Mouse (Mus musculus) retina, embryonic 14.5 days (tissue): ENCODE results near the gene Cacna1g.
"Not testable (repeated sequence)": the region's sequence is repeated elsewhere in the genome, so short reads cannot be mapped to it uniquely, and the experiment has no call there.

Source experiments
- DNase-seq: peaks from one replicate; pipeline ENCODE4 v3.0.0-alpha.2; 2015; ENCODE audit warnings: low spot score

Gene Cacna1g

DNA sequence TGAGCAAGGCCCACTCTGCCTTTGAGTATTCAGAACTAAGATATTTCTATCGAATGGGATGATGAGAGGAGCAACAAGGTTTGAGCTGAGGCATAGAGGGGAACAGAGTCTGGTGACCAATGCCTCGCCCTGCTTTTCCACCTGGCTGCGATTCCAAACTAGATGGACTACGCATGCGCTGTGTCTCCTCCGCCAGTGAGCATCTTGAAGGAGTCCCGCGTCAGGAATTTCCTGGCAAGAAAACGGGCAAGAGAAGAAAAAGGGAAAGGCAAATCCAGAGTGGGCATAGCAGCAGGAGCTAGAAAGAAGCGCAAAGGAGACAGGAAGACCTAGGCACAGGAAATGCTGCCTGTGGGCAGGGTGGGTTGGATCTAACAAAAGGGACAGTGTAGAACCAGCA is 70.2 kb downstream of the Cacna1g start:
- DNase-seq: no peak

DNA sequence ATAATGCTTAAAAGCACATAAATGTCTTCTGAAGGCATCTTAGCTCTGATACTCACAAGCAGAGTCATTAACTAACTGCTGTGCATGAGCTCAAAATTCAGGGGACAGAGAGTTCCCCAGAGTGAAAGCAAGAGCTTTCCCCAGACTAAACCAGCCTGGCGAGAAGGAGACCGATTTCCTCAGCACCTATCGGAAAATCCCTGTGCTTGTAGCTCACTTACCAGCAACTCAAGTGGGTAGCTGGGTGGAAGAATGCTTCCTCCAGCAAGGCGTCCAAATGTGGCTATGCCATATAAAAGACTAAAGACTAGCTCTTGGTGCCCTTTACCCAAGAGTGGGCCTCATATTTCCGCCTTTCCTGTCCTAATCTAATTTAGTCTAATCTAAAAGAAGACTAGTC is 71.3 kb downstream of the Cacna1g start:
- DNase-seq: no peak

DNA sequence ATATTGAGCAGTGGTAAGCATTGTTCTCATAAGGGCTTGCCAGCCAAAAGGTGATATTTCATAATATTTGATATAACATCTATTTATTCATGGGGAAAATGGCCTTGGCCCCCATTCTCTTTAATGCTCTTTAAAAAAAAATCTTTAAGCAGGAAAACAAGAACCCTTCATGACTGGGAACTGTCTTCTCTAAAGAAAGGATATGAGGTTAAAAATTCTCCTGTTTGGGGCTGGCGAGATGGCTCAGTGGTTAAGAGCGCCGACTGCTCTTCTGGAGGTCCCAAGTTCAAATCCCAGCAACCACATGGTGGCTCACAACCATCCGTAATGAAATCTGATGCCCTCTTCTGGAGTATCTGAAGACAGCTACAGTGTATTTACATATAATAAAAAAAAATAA is 72.0 kb downstream of the Cacna1g start:
- not testable (repeated sequence) for DNase-seq

DNA sequence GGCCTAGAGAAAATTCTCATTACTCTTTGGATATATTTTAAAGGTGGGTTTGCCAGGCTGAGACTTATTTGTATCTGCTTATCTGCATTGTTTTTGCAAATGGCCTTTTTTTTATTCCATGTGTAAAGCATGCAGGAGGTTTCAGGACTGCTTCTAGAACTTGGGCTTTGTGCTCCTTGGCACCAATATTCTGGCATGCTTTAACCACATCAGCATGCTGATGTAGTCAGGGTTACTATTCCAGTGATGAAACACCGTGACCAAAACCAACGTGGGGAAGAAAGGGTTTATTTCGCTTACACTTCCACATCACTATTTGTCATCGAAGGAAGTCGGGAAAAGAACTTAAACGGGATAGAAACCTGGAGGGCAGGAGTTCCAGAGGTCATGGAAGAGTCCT is 73.0 kb downstream of the Cacna1g start:
- no peak for DNase-seq

DNA sequence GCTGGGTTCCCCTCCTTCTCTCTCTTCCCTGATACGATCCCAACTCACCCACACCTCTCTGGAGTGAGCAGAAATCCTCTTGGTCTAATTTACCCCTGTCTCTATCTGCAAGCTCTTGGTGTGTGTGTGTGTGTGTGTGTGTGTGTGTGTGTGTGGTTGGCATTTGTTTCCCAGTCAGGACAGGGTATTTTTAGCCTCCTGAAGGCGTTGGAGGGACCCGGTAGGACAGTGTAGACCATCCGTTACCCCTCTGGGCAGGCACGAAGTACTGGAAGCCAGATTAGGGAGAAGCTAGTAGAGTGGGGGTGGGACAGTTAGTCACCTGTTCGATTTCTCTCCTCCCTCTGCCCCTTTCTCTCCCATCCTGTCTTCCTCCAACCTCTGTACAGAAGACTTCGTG is 79.9 kb downstream of the Cacna1g start:
- DNase-seq: no peak

DNA sequence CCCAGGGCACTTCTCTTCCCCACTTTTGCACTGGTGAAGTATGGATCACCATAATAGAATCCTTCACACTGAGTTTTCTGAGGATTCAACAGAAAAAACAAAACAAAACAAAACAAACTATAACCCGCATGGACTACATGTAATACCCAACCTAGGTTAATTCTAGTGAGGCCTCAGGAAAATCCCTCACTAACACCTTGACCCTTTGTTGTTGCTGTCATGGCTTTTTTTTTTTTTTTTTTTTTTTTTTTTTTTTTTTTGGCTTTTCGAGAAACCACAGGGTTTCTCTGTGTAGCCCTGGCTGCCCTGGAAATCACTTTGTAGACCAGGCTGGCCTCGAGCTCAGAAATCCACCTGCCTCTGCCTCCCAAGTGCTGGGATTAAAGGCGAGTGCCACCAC is 80.5 kb downstream of the Cacna1g start:
- DNase-seq: not testable (repeated sequence)

DNA sequence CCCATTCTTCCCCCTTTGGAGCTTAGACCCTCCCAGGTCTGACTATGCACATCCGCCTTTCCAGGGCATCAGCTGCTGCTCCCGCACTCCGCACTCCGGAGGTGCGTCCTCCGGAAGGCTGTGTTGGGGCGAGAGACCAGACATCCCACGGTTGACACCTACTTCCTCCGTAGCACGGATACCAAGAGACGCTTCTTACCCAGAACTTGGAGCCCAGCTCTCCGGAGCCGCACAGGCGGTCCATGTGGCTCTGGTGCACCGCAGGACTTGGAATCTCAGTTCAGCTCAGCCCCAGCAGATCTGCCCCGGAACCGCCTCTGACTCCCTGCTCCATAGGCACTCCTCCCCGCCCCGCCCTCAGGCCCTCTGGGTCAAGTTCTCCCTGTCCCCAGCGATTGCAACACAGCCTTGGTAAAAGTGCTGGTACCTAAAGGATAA is 81.3 kb downstream of the Cacna1g start, which contains the start of gene Abcc3:
Gene Abcc3, minus strand, starts transcription at position 326 of the 438 bp plus-strand sequence.
- DNase-seq: no peak

DNA sequence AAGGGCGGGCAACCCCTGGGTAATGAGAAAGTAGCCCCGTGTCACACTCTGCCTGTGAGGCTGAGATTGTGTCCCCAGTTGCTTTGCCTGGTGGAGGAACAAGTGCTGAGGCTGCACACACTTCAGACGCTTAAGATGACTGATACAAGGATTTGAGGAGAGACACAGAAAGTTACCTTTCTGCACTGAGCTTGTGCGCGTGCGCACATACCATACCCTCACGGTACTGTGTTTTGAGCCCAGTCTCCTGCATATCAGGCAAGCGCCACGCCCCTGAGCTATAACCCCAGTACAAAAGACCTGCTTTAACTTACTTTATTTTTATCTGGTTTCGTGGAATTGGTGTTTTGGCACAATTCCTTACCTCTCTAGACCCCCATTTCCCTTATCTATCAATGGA is 82.3 kb downstream of the Cacna1g start:
- DNase-seq: no peak

DNA sequence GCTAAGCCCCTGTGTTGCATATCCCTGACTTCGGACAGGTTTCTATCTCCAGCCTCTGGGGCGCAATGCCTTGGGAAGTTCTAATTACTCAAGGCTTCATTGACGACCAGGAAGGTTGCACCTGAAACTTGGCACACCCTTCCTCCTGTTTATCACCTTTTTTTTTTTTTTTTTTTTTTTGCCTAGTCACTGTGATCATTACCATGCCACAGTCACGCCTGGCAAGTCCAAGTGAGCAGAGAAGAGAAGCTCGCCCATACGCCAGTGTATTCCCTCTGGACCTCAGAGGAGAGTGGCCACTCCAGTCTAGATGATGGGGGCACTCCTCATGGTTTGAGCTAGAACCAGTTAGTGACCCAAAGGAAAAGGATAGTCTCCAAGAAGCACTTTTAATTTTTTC is 83.2 kb downstream of the Cacna1g start:
- no peak for DNase-seq

DNA sequence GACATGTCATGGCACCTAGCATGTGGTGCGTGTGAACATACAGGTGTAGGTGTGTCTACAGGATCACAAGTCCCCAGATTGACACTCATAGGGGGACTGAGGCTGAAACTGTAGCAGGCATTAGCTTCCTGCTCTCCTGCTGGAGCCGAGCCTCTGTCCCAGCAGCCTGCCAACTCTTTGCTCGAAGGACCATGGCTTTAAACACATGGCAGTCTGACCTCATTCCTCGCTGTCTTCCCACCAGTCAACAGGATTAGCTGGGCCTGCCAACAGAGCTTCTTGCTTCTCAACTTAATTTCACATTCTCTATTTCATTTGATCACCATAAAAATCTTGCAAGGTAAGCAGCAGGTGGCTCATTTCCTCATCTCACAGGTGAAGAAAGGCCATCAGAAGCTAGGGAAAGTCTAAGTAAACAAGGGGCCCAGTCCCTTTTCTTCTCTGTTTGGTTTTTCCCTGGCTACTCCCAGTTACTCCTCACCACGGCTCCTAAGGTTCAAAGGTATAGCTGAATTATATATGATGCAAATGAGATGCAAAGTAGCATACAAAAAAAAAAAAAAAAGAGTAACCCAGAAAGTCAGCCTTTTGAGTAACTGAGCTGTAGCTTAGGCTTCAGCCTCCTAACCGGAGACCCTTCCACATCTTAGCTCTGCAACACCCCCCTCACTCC is 84.1 kb downstream of the Cacna1g start:
- no peak for DNase-seq

DNA sequence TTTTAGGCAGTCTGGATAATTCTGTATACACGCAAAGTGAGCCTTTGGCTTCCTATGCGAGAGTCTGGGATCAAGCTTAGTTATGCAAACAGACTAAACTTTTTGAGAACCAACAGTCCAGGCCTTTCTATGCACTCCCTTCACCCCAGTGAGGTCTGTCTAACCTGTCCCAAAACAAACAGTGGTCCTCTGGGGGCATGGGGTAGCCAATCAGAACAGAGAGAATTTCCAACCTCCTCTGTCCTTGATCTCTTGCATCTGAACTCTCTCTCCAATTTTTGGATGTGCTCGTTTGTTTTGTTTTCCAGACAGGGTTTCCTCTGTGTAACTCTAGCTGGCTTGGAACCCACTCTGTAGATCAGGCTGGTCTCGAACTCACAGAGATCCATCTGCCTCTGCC is 85.0 kb downstream of the Cacna1g start:
- DNase-seq: no peak

DNA sequence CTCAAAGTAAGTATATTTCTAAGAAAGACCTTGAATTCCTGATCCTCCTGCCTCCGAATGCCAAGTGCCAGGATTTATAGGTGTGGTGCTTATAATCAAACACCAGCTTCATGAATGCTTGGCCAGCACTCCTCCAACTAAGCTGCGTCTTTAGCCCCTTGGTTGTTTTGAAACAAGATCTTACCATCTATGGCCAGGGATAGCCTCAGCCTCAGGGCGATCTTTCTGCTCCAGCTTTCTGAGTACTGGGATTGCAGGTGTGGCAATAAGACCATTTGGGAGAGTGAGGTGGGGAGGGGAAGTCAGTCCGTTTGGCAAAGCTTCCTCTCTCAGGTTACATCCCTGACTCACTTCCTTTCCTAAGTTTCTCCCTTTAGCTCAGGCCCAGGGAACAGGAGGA is 86.2 kb downstream of the Cacna1g start:
- DNase-seq: no peak

DNA sequence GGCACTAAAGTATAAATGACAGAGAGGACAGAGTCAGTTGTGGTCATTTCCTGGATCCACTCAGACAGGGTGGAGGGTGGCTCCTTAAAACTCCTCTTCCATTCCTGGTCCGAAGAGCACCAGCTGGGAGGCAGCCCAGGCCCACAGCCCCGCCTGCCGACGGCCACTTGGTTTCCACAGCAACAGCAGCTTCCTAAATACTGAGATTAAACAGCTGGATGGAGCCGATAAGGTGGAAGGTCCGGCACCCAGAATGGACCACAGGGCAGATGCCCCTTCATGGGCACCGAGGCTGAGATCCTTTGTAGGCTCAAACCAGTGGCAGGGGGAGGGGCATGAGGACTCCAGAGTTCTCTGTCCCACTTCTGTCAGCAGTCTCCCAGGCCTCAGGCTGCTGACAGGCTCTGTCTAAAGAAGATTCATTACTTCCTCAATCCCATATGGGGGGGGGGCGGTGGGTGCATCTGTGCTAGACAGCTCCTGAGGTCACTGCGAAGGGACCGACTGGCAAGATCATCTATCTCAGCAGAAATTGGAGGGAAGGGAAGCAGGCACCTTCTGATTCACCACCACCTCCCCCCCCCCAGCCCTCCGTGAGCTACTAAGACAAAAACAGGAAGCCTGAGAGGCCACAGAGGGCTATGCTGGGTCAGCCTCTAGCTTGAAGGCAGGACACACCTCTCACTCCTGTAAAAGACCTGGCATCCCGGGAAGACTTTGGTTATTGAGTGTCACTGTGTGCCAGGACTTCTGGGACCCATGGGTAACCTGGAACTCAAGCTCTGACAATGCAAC is 87.8 kb downstream of the Cacna1g start:
- peak; percentile 68 for DNase-seq

DNA sequence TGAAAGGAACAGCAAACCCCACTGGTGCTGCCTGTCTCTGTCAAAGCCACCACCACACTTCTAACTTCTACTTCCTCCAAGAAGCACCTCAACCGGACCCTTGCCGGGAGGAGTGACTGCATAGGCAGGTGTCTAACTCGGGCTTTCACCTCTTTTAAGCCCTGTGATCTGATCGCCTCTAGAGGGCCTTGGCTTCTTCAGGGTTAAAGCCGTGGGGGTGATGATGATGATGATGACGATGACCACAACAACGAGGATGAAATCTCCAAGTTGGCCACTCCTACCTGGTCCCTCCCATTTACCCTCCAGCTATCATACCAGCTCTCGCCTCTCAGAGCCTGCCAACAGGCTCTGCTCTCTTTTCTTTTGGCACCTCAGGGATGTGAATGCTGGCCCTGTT is 94.3 kb downstream of the Cacna1g start:
- no peak for DNase-seq

DNA sequence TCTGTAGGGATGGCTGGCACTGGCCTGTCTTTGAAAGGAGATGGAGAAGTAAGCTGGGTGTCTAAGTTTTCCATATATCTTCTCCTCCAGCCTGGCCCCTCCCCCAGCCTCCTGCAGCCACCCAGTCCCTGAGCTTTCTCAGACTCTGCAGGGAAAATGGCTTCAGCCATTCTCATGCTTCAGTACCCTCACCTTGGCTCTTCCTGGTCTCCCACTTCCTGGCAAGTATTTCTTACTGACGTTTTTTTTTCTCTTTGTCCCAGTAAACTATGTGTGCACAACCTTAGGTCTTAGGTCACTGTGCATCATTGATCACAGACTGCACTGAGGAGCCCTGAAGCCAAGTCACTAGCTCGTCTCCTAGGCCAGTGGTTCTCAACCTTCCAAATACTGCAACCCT is 94.9 kb downstream of the Cacna1g start:
- no peak for DNase-seq

DNA sequence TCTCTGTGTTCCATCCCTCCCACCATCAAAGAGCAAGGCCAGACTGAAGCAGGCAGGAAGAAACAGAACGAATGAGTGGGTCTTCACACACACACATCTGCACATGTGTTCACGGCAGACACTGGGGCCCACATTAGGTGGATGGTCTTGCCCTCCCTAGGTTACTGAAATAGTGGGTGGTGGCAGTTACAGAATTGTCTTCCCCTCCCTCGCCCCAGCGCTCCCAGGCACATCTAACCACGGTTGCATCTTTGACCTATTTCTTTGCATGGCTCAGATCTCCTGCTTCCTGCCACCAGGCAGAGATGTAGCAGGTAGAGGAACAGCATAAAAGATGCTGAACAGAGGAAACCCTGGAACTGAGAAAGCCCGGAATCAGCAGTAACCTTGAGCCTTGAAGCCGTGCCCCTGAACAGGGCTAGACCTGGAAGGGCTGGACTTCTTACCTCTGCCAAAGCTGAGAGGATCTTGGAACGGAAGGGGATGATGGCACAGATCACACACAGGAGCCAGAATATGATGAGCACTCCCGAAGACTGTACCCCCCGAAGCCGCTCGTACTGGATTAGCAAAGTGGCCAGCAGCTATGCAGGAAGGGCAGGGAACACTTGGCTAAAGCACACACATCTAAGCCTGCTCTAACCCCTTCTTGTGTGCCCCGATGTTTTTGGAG is 99.6 kb downstream of the Cacna1g start:
- no peak for DNase-seq

DNA sequence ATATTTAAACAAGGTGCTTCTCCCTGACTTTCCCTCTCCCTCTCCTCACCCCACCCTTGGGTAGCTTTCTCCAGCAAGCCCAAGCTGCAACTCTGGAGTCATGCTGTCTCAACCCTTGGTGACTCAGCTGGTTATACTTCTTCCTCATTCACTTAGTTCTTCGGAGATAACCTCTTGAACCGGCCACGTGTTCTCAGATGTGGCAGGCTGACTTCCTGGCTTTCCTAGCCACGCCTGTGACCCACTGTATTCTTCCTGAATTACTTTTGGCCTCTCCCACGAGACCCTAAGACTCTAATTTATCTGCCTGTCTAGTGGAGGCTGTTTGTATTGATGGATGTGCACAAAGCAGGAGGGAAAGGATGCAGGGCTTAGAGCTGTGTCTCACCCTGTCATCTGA is 103.2 kb downstream of the Cacna1g start:
- no peak for DNase-seq

DNA sequence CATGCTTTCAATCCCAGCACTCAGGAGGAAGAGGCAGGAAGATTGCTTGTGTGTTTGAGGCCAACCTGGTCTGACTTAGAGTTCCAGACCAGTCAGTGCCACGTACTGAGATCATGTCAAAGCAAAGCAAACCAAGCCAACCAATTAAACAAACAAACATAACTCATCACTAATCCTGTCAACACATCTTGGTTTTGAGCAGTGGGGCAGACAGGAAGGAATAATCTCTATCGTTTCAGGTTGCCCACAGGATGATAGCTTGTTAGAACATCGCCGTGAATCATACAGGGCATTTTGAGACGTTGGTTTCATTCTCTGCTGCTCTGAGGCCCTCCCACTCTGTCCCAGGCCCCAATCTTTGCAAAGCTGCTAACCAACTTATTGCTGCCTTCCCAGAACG is 104.0 kb downstream of the Cacna1g start:
- no peak for DNase-seq

DNA sequence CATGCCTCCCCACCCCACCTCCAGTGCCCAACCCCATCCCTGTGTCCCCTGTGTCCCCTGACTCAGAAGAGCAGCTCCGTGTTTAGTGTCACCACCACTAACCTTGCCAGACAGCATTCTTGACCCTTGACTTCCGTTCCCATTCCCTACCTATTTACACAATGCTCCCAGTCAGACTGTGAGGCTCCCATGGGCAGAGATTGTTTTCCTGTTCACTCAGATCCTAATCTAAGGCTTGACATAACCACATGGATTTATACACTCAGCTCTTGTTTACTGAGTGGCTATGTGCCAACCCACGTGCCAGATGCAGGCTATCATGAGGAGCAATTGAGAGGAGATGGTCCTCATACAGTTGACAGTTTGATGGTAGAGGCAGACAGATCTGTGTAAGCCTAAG is 108.7 kb downstream of the Cacna1g start:
- DNase-seq: no peak

DNA sequence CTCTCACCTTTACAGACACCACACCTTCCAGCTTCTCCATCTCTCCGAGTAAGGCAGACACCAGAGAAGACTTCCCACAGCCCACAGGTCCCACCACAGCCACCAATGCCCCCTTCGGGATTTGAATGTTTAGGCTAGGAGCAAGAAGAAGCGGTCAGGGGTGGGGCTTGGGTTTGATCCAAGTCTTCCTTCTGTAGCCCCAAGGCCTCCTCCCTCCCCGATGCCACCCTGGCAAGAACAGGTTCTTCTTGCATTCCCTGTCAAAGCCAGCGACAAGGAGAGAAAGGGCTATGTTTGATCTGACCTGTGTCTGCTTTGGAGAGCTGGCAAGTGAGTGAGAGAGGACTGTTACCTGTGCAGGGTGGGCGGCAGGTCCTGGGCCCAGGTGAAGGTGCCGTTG is 110.3 kb downstream of the Cacna1g start:
- DNase-seq: no peak

DNA sequence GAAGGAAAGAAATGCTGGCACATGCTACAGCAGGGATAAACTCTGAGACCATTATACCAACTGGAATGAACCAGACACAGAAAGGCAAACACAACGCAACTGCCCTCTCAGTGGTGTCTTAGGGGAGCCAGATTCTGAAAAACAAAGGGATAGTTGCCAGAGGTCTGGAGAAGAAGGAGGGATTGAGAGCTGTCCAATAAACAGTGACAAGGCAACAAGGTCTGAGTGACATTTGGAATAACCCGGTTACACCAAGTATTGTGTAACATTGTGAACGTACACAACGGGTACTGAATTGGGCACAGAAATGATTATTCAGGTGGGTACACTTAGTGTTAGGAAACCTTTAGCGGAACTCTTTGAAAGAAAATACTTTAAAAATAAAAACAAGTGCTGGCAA is 111.9 kb downstream of the Cacna1g start:
- no peak for DNase-seq

DNA sequence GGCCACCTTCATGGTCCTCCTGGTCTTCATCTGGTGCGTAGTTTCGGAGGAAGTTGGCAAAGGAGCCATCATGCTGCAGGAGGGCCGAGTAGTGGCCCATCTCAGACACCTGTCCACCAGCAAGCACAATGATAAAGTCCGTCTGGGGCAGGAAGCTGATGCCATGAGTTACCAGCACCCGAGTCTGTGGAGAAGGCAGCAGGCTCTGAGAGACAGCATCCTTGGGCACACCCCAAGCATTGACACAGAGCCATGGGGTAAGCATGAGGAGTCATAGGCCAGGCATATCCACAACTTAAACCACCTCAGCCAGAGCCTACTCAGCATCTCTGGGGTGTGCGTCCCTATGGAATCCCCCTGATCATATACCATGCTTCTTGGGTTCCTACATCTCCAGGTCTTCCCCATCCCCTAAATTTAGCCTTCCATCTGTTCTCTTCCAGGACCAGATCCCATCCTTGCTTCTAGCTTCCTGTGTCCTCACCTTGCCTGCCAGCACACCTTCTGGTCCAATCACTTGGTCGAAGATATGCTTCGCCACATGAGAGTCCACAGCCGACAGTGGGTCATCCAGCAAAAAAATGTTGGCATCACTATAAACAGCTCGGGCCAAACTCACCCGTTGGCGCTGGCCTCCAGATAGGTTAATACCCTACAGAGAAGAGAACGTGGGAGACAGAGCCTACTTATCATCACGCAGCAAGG is 112.7 kb downstream of the Cacna1g start:
- no peak for DNase-seq

DNA sequence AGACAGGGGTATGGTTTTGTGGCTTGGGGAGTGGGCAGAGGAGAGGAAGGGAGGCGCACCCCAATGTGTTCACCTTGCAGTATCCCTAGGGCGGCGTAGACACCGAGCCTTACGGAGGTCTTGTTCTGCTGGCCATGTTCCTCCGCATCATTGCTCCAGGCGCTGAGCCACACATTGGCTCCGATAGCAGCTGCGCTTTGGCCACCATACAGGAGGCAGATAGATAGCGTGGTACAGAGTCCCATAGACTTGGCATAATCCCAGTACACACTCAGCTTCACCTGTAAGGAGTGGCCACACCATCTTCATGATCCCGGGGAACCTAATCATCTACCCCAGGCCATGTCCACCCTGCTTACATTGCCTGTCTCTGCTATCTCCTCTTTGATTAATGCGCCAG is 114.8 kb downstream of the Cacna1g start:
- no peak for DNase-seq
